Mouse (Mus musculus) small intestine, adult 2 months (tissue): Measurements from ENCODE around the gene Gpr31b.
"Not testable (repeated sequence)": the region's sequence is repeated elsewhere in the genome, so short reads cannot be mapped to it uniquely, and the experiment has no call there.

Experiments used
- CTCF ChIP-seq: fragments of 200-500 bp; IDR thresholded peaks from 2 replicates; pipeline ENCODE4 v1.5.1; 2012; ENCODE audit warnings: low read depth, mild to moderate bottlenecking, control low read depth, inconsistent platforms, low read length, moderate library complexity, mixed read lengths; ENCODE audit not compliant: insufficient replicate concordance, insufficient read length; ENCODE audit errors: extremely low read depth
- POLR2A ChIP-seq: fragments of 200-500 bp; IDR thresholded peaks from 2 replicates; pipeline ENCODE4 v1.6.1; 2012; ENCODE audit warnings: low read depth, mild to moderate bottlenecking, control low read depth, inconsistent platforms, low read length, moderate library complexity

GRCm38 (mm10) chr17:13092960-13093359 is 40.9 kb upstream of the Gpr31b start:
- not testable (repeated sequence) for TF ChIP-seq CTCF, POLR2A
